Mouse (Mus musculus) ovary, adult 18-20 months (tissue): Measurements from ENCODE around the gene Rftn1.

ENCODE experiments used
- DNase-seq: peaks from one replicate; pipeline ENCODE4 v3.0.0; 2022; ENCODE audit warnings: low spot score, mixed read lengths

The Rftn1 gene

GRCm38 (mm10) chr17:50063832-50064627, 126.4 kb downstream of the Rftn1 start:
- no peak for DNase-seq

- no peak for DNase-seq
These were observed 127.8 kb downstream of the Rftn1 start for GRCm38 (mm10) chr17:50062649-50063048.

- no peak for DNase-seq
These were observed 129.0 kb downstream of the Rftn1 start for GRCm38 (mm10) chr17:50061446-50061845.

GRCm38 (mm10) chr17:50060220-50060619, 130.3 kb downstream of the Rftn1 start:
- no peak for DNase-seq

- no peak for DNase-seq
These were observed 131.1 kb downstream of the Rftn1 start for GRCm38 (mm10) chr17:50059417-50059816.

GRCm38 (mm10) chr17:50055154-50055756, 135.2 kb downstream of the Rftn1 start:
- no peak for DNase-seq

- DNase-seq = no peak
These were observed 135.9 kb downstream of the Rftn1 start for GRCm38 (mm10) chr17:50054586-50054985.

GRCm38 (mm10) chr17:50053961-50054360, 136.5 kb downstream of the Rftn1 start:
- DNase-seq = no peak

- DNase-seq = no peak
These were observed 137.6 kb downstream of the Rftn1 start for GRCm38 (mm10) chr17:50052741-50053468.

- no peak for DNase-seq
These were observed 140.0 kb downstream of the Rftn1 start for GRCm38 (mm10) chr17:50050456-50050855.

GRCm38 (mm10) chr17:50048209-50048608, 142.3 kb downstream of the Rftn1 start:
- DNase-seq = no peak

- no peak for DNase-seq
These were observed 143.3 kb downstream of the Rftn1 start for GRCm38 (mm10) chr17:50047182-50047581.

GRCm38 (mm10) chr17:50040727-50041410, 149.6 kb downstream of the Rftn1 start:
- no peak for DNase-seq

- DNase-seq = no peak
These were observed 152.4 kb downstream of the Rftn1 start for GRCm38 (mm10) chr17:50037882-50038665.

GRCm38 (mm10) chr17:50037416-50037815, 153.1 kb downstream of the Rftn1 start:
- peak; percentile 15 for DNase-seq

GRCm38 (mm10) chr17:50036751-50037385, 153.6 kb downstream of the Rftn1 start:
- DNase-seq = no peak

GRCm38 (mm10) chr17:50033698-50034097, 156.8 kb downstream of the Rftn1 start:
- no peak for DNase-seq

GRCm38 (mm10) chr17:50031548-50032491, 158.7 kb downstream of the Rftn1 start:
- no peak for DNase-seq

GRCm38 (mm10) chr17:50025651-50026050, 164.8 kb downstream of the Rftn1 start:
- DNase-seq = no peak

GRCm38 (mm10) chr17:50025173-50025626, 165.3 kb downstream of the Rftn1 start:
- no peak for DNase-seq
